Mouse (Mus musculus): Measurements from ENCODE around the gene Neo1.

Neo1 gene

GRCm38 (mm10) chr9:59036159-59036731, at the start of gene Neo1:
Gene Neo1 (minus strand): TSS chr9:59036441.
- peak; percentile 85 to 87 for DNase-seq (ENCODE audit: low spot score in 2 of 2)

DNA sequence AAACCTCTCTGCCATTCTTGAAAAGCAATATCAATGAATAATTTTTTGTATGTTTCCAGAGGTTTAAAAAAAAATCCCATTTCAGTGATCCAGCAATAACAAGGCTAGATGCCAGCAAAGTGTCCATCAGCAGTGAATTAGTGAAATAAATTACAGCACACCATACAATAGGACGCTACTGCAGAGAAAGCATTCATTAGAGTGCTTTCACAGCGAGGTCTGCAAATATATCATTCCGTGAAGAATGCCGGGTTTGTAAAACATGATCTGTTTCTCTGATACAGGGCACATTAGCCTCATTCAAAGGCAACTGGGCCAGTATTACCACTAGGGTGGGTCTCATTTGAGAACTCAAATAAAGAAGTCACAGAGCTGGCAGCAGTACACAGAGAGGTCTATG, 39.4 kb upstream of the Neo1 start:
- no peak for DNase-seq (ENCODE audit: low spot score in 2 of 2)

- DNase-seq (ENCODE audit: low spot score in 2 of 2): no peak
These were observed 37.6 kb upstream of the Neo1 start for GRCm38 (mm10) chr9:59073887-59074286.

DNA sequence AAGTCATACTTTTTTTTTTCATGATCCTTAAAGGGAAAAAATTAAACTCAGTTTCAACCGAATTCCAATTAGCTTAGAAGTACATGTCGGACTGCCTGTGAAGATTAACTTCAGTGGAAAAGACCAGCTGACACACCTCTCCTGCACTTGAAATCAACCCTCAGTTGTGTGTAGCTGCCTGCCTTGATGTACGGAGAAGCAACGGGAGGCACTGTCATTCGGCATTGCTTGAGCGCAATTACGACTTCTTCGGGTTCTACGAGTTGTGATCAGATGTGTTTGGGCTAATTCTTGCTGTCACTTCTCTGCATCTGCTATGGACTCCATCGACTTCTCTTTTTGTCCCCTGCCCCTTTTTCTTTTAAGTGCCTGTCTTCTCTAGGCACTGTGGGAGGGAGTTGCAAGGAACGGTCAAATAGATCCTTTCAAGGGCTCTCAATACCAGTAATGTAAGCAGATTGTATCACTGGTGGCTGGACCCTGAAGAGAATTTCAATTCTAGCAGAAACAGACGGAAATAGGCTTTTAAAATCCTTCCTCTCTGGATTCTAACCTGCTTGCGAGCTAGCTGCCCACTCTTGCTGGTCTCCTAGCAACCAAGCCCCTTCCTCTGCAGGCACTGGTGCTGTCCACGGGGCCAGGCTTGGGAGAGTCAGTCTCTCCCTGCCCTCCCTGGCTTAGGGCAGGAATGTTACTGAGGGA, 36.0 kb upstream of the Neo1 start:
- no peak for DNase-seq (ENCODE audit: low spot score in 2 of 2)

GRCm38 (mm10) chr9:59071220-59071977, 35.2 kb upstream of the Neo1 start:
- DNase-seq (ENCODE audit: low spot score in 2 of 2): no peak

DNA sequence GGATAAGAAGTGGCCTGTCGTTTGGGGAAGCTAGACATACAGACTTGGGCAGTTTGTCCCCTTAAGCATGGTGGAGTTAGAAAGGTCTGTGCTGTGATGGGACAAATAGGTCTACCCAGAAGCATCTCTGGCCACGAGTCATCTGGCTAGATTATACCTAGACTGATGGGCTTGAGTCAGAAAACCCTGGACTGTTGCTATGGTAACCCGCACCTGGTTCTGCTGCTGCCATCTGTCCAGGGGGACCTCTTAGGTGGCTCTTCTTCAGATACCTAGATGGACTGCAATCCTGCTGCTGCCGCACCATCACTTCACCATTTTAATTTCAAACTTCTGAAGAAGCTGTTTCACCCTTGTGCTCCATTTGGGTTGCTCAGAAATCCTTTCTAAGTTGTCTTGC, 34.0 kb upstream of the Neo1 start:
- no peak for DNase-seq (ENCODE audit: low spot score in 2 of 2)

DNA sequence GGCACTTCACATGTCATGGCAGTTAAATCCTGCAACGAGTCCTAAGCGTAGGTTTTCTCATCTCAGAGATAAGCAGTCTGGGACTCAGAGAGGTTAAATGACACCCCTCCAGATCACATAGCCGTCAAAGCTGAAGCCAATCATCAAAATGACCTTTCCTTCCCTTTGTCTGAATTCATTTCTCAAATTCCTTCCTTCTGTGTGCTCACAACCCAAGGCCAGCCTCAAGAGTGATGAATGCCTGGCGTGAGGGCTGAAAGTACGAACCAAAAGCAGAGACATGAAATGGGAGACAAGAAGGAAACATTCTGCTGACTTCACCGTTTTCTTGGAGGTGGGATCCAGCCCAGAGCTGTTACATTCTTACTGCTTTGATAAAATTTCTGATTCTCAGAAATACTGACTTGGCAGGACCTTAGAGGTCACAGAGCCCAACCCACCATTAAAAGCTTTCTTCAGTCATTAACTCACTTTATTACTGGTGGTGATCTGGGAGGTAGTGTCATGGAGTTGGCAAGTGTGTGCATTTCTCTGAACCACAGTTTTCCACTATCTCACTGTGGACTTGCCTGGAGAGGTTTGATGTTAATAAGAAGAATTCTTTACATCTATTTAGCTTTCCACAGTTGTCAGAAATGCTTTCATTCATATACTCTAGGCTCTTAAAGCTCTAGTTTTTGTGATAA, 29.5 kb upstream of the Neo1 start:
- DNase-seq (ENCODE audit: low spot score in 2 of 2): no peak

- no peak for DNase-seq (ENCODE audit: low spot score in 2 of 2)
These were observed 26.2 kb upstream of the Neo1 start for GRCm38 (mm10) chr9:59062409-59062808.

- DNase-seq (ENCODE audit: low spot score in 2 of 2): no peak
These were observed 23.9 kb upstream of the Neo1 start for GRCm38 (mm10) chr9:59060026-59060605.

DNA sequence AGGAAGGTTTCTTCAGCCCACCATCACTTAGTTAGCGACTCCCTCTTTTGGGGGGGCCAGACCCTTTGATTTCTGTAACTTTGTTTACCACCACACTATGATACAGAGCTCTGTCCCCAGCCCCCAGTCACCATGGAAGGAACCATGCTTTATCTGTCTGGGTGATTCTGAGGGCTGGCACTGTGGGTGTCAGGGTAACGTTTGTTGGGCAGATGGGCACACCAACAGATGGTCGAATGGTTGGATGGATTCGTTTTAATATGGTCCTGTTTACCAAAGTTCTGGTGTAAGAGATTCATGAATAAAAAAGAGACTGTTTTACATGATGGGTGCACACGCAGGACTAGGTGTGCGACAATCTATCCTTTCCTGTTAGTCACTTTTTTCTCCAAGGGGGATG, 22.9 kb upstream of the Neo1 start:
- no peak for DNase-seq (ENCODE audit: low spot score in 2 of 2)

DNA sequence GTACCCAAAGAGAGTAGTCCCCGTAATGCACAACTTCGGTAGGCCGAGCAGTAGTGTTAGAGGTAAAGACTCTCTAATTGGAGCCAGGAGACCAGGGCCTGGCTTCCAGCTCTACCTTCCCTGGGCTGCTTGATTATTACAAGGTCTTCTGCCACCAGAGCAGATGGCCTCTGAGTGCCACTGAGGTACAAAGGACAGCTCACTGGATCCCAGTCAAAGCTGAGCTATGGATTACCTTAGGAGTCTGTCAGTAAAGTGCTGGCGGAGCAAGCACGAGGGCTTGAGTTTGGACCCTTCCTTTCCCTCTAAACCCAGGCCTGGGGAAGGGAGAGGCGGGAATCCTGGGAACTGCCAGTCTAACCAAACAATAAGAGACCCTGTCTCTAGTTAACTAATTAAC, 21.8 kb upstream of the Neo1 start:
- no peak for DNase-seq (ENCODE audit: low spot score in 2 of 2)

- no peak for DNase-seq (ENCODE audit: low spot score in 2 of 2)
These were observed 20.0 kb upstream of the Neo1 start for GRCm38 (mm10) chr9:59056281-59056680.

DNA sequence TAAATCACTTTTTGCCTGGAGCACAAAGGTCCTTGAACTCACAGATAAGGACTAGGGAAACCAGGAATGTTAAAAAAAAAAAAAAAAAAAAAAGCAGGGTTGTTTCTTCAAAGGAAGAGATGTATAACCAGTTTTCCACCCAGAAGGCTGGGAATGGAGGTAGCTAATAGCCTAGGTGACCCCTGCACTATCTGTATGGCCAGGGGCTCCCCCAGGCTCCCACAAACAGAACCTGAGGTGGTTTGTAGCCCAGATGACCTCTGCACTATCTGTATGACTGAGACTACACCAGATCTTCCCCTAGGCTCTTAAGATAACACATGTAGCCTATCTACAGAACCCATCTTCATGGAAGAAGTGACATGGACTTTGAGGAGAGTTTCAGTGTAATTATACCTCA, 5.6 kb upstream of the Neo1 start:
- DNase-seq (ENCODE audit: low spot score in 2 of 2): no peak

DNA sequence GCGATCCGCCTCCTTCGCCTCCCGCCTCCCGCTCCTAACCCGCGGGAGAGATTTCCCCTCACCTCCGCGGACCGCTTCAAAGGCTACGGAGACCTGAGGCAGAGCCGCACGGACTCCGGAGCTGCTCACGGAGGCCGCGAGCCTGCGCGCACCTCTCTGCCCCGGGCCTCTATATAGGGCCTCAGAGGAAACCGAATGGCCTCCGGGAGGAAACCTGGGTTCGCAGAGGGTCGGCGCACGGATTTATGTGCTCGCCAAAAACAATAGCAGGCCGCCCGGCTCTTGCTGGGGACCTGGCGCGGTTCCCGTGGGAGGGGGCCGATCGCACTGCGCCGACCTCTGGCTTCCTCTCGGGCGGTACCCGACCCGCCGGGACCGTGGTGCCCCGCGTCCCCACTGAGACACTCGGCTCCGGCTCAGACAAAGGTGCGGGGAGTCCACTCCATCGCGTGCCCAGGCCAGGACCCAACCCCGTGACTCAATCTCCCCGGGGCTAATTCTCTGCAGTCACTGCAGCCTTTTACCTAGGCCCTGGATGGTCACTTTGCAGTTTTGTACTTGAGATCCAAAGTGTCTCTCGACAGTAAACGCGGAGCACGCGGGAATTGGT, 596 bp upstream of the Neo1 start:
- no peak for DNase-seq (ENCODE audit: low spot score in 2 of 2)

DNA sequence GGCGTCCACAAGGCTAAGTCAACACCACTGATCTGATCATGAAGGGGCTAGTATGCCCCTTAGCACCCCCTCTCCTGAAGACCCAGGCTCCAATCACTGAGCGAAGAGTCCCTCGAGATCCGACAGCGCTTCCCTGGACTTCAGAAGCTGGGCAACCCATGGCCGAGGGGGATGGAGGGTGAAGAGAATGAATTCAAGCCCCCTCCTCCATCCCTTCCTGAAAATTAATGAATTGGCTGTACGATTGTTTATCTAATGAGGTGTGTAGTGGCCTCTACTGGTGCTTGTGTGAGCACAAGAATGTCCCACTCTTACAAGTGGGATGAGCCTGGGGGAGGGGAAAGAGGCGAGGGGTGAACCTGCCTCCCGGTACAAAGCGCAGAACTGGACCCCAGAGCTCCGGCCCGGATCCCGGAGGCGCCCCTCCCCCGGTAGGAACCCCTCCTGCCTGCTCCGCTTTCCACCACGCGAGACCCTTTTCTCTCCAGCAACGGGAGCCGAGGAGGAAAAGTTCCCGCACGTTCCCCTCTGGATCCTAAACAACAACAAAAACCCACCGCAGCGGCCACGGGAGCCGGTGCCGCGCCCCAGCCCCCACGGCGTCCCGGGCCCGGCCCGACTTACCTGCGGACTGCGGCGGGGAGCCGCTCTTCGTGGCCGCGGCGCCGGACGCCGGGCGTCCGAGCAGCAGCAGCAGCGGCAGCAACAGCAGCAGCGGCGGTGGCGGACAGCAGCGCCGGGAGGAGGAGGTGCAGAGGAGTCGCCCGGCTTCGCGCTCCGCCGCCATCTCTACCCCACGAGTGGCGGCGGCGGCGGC, 691 bp downstream of the Neo1 start:
- DNase-seq (ENCODE audit: low spot score in 2 of 2): peak; percentile 30 to 33

- no peak for DNase-seq (ENCODE audit: low spot score in 2 of 2)
These were observed 1.4 kb downstream of the Neo1 start for GRCm38 (mm10) chr9:59034836-59035235.

DNA sequence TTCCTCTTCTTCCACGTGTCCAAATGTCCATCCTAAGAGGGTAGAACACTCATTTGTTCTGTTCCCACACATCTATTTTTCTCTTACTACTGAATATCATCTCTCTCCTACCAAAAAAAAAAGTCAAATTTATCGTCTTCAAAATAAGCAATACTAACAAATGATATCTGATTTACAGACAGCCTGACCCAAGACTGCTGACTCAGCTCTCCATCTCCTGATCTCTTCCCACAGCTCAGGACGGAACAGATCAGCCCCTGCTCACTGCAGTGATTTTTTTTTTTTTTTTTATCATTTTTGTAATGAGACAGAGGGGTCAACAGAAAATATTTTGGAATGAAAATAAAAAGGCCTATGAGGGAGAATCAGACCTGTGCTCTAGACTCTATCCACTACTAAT, 2.7 kb downstream of the Neo1 start:
- no peak for DNase-seq (ENCODE audit: low spot score in 2 of 2)

GRCm38 (mm10) chr9:59024245-59024844, 11.9 kb downstream of the Neo1 start:
- DNase-seq (ENCODE audit: low spot score in 2 of 2): no peak

DNA sequence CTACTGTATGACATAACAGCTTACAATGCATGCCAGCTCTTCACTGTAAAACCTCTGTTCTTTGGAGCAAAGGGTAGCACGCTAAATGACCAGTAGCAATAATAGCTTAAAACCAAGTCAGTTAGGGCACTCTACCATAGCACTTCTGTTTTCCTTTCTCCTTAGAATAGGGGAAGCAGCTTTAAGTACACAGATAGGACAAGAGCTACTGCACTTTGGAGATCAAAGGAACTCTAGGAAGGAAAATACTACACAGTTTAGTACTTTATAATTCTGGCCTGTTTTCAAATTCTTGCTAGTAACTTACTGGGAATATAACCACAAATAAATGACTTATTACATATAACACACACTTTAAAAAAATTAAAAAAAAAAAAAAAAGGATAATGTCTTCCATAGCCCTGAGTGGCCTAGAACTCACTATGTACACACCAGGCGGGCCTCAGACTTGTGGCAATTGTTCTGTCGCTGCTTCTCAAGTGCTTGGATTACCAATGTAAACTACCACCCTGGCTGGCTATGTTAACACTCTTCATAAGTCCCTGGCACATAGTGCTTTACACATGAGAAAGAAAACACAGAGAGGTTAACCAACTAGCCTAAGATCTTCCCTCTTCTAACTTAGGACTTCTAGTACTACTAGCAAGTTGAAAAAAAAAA, 20.1 kb downstream of the Neo1 start:
- DNase-seq (ENCODE audit: low spot score in 2 of 2): no peak

- no peak for DNase-seq (ENCODE audit: low spot score in 2 of 2)
These were observed 22.9 kb downstream of the Neo1 start for GRCm38 (mm10) chr9:59013365-59013764.
